Mouse (Mus musculus) bone marrow, adult 2 months (tissue): ENCODE results near the gene G0s2.

Experiments
- CTCF ChIP-seq: fragments of 200-500 bp; IDR thresholded peaks from 2 replicates; pipeline ENCODE4 v1.5.1; 2011; ENCODE audit warnings: low read length, control low read depth; ENCODE audit not compliant: control insufficient read depth, insufficient read depth
- POLR2A ChIP-seq: fragments of 200-500 bp; IDR thresholded peaks from 2 replicates; pipeline ENCODE4 v1.6.1; 2011; ENCODE audit warnings: low read depth, mild to moderate bottlenecking, control low read depth, low read length, borderline replicate concordance; ENCODE audit not compliant: control insufficient read depth

- no peak for TF ChIP-seq CTCF
- TF ChIP-seq POLR2A: no peak
Measured at GRCm38 (mm10) chr1:193279492-193279891, 6.5 kb upstream of the G0s2 start.
